Mouse (Mus musculus) liver, embryonic 11.5 days (tissue): ENCODE measurements around the gene C6. TPM values are rescaled to one million over a fixed set of nuclear protein-coding genes. Genes with fewer than 3 reads are reported as not detected.

ENCODE experiments used
- ATAC-seq: fragments of 200-750 bp; cut with Nextera tagmentation; replicated peaks from 2 replicates; pipeline ENCODE4 v1.8.0; 2017; ENCODE audit warnings: moderate number of reproducible peaks, mild to moderate bottlenecking, moderate TSS enrichment, moderate library complexity; ENCODE audit not compliant: low FRiP score
- DNase-seq: peaks from one replicate; pipeline ENCODE4 v3.0.0-alpha.2; 2017; ENCODE audit warnings: low spot score
- H3K27ac ChIP-seq: fragments of 300-500 bp; sonication (generic); 2 replicates; pipeline ENCODE4 v1.5.1; 2014; ENCODE audit warnings: mild to moderate bottlenecking, low read depth, low read length, control low read depth
- H3K27me3 ChIP-seq: fragments of 300-500 bp; sonication (generic); replicated peaks from 2 replicates; pipeline ENCODE4 v1.6.1; 2014; ENCODE audit warnings: low read length, mixed read lengths; ENCODE audit not compliant: control insufficient read depth, insufficient read depth
- H3K36me3 ChIP-seq: fragments of 300-500 bp; sonication (generic); 2 replicates; pipeline ENCODE4 v1.6.1; 2014; ENCODE audit warnings: mild to moderate bottlenecking, low read length, moderate library complexity, mixed read lengths; ENCODE audit not compliant: control insufficient read depth, insufficient read depth
- H3K4me1 ChIP-seq: fragments of 300-500 bp; sonication (generic); replicated peaks from 2 replicates; pipeline ENCODE4 v1.6.1; 2014; ENCODE audit warnings: low read length, mixed read lengths; ENCODE audit not compliant: control insufficient read depth, insufficient read depth
- H3K4me2 ChIP-seq: fragments of 300-500 bp; sonication (generic); 2 replicates; pipeline ENCODE4 v1.6.1; 2014; ENCODE audit warnings: mild to moderate bottlenecking, control low read depth, moderate library complexity
- H3K4me3 ChIP-seq: fragments of 300-500 bp; sonication (generic); 2 replicates; pipeline ENCODE4 v1.5.1; 2014; ENCODE audit warnings: low read depth, low read length, control low read depth
- H3K9ac ChIP-seq: fragments of 300-500 bp; sonication (generic); 2 replicates; pipeline ENCODE4 v1.6.1; 2014; ENCODE audit warnings: low read depth, low read length, control low read depth
- H3K9me3 ChIP-seq: fragments of 300-500 bp; sonication (generic); 2 replicates; pipeline ENCODE4 v1.6.1; 2016; ENCODE audit warnings: low read length, inconsistent platforms, mixed read lengths; ENCODE audit not compliant: control insufficient read depth
- WGBS: fragments of 180-500 bp; shearing (Covaris S2); extraction: QIAGEN DNeasy Blood & Tissue Kit; methylation state at CpG from one replicate; pipeline ENCODE4 v1.1.7; 2014; 5-methylcytosine and 5-hydroxymethylcytosine counted together
- polyA plus RNA-seq: library from polyadenylated mRNA; unstranded; fragments of >200 nt; fragmentation: Nextera tagmentation; extraction: Ambion mirVana; gene quantifications from 2 replicates; pipeline ENCODE4 v1.2.1, GENCODE M21; 2014

The C6 gene
- not detected in 2 replicates for polyA plus RNA-seq

GRCm38 (mm10) chr15:4726830-4727310 lies at the start of gene C6:
C6 (plus strand) TSS chr15:4727175.
- H3K4me2 ChIP-seq = no peak within 1 kb of the TSS
- WGBS = 74% methylated on average over 9 of the region's 9 CpGs
- ATAC-seq = no peak
- no peak for DNase-seq
- no peaks in the 10 kb centered on the region for H3K4me1 ChIP-seq
- no peak within 1 kb of the TSS for H3K27ac ChIP-seq
- no peaks in the 10 kb centered on the region for H3K27me3 ChIP-seq
- no peak within 1 kb of the TSS for H3K4me3 ChIP-seq
- H3K36me3 ChIP-seq = no peaks in the 10 kb centered on the region
- no peaks in the 10 kb centered on the region for H3K9me3 ChIP-seq
- no peak within 1 kb of the TSS for H3K9ac ChIP-seq

GRCm38 (mm10) chr15:4697604-4698003 lies 29.4 kb upstream of the C6 start:
- 78% methylated on average over 4 of the region's 4 CpGs for WGBS
- no peak for DNase-seq
- H3K4me1 ChIP-seq = no peaks in the 10 kb centered on the region

GRCm38 (mm10) chr15:4734150-4734549 lies 7.2 kb downstream of the C6 start:
- WGBS = 81% methylated on average over 1 of the region's 1 CpGs
- Histone ChIP-seq H3K27ac (no peak overlapping the region), H3K9me3 (no peaks in the 10 kb centered on the region), H3K36me3 (no peaks in the 10 kb centered on the region), H3K4me2 (no peak overlapping the region), H3K27me3 (no peaks in the 10 kb centered on the region), H3K4me1 (no peaks in the 10 kb centered on the region), H3K9ac (no peak overlapping the region), H3K4me3 (no peak overlapping the region)
- no peak for DNase-seq
- no peak for ATAC-seq

More at GRCm38 (mm10) chr15:4697604-4698003, 29.4 kb upstream of the C6 start:
- H3K4me3 ChIP-seq = no peak overlapping the region
- H3K9me3 ChIP-seq = peaks cover 5% of the 10 kb centered on the region
- no peaks in the 10 kb centered on the region for H3K36me3 ChIP-seq
- no peak overlapping the region for H3K9ac ChIP-seq
- no peaks in the 10 kb centered on the region for H3K27me3 ChIP-seq
- ATAC-seq = no peak
- no peak overlapping the region for H3K27ac ChIP-seq
- H3K4me2 ChIP-seq = no peak overlapping the region

- Histone ChIP-seq H3K4me2 (no peak overlapping the region), H3K9me3 (no peaks in the 10 kb centered on the region), H3K4me1 (no peaks in the 10 kb centered on the region), H3K27me3 (no peaks in the 10 kb centered on the region), H3K9ac (no peak overlapping the region), H3K27ac (no peak overlapping the region), H3K4me3 (no peak overlapping the region), H3K36me3 (no peaks in the 10 kb centered on the region)
- 84% methylated on average over 2 of the region's 2 CpGs for WGBS
- ATAC-seq (no peak), DNase-seq (no peak)
Observed at GRCm38 (mm10) chr15:4734996-4735609, 8.1 kb downstream of the C6 start.

- WGBS = 85% methylated on average over 3 of the region's 3 CpGs
- no peak for DNase-seq
- no peak overlapping the region for H3K9ac ChIP-seq
- H3K9me3 ChIP-seq = no peaks in the 10 kb centered on the region
- ATAC-seq = no peak
- H3K27ac ChIP-seq = no peak overlapping the region
- no peaks in the 10 kb centered on the region for H3K27me3 ChIP-seq
- H3K4me1 ChIP-seq = no peaks in the 10 kb centered on the region
- H3K36me3 ChIP-seq = no peaks in the 10 kb centered on the region
- H3K4me3 ChIP-seq = no peak overlapping the region
- no peak overlapping the region for H3K4me2 ChIP-seq
Observed at GRCm38 (mm10) chr15:4747656-4748055, 20.7 kb downstream of the C6 start.

GRCm38 (mm10) chr15:4790378-4790777 lies 63.4 kb downstream of the C6 start:
- Histone ChIP-seq H3K4me3 (no peak overlapping the region), H3K27ac (no peak overlapping the region), H3K27me3 (no peaks in the 10 kb centered on the region), H3K4me1 (no peaks in the 10 kb centered on the region), H3K9ac (no peak overlapping the region), H3K4me2 (no peak overlapping the region), H3K9me3 (no peaks in the 10 kb centered on the region), H3K36me3 (no peaks in the 10 kb centered on the region)
- 50% methylated on average over 3 of the region's 3 CpGs for WGBS
- ATAC-seq (no peak), DNase-seq (no peak)

GRCm38 (mm10) chr15:4796861-4797260 lies 69.9 kb downstream of the C6 start:
- H3K4me2 ChIP-seq = no peak overlapping the region
- H3K36me3 ChIP-seq = no peaks in the 10 kb centered on the region
- DNase-seq = no peak
- no peaks in the 10 kb centered on the region for H3K9me3 ChIP-seq
- no peak overlapping the region for H3K9ac ChIP-seq
- WGBS = 71% methylated on average over 4 of the region's 4 CpGs
- no peaks in the 10 kb centered on the region for H3K27me3 ChIP-seq
- no peaks in the 10 kb centered on the region for H3K4me1 ChIP-seq
- no peak overlapping the region for H3K4me3 ChIP-seq
- no peak overlapping the region for H3K27ac ChIP-seq
- no peak for ATAC-seq

GRCm38 (mm10) chr15:4804256-4804655 lies 77.3 kb downstream of the C6 start:
- WGBS = 86% methylated on average over 2 of the region's 2 CpGs
- Histone ChIP-seq H3K27me3 (no peaks in the 10 kb centered on the region), H3K27ac (no peak overlapping the region), H3K4me2 (no peak overlapping the region), H3K36me3 (no peaks in the 10 kb centered on the region), H3K9me3 (no peaks in the 10 kb centered on the region), H3K9ac (no peak overlapping the region), H3K4me1 (no peaks in the 10 kb centered on the region), H3K4me3 (no peak overlapping the region)
- ATAC-seq (no peak), DNase-seq (no peak)

- Histone ChIP-seq H3K4me2 (no peak overlapping the region), H3K9me3 (no peaks in the 10 kb centered on the region), H3K4me3 (no peak overlapping the region), H3K9ac (no peak overlapping the region), H3K27ac (no peak overlapping the region), H3K4me1 (no peaks in the 10 kb centered on the region), H3K36me3 (no peaks in the 10 kb centered on the region), H3K27me3 (no peaks in the 10 kb centered on the region)
- WGBS = 73% methylated on average over 5 of the region's 5 CpGs
- no peak for DNase-seq
- ATAC-seq = no peak
Observed at GRCm38 (mm10) chr15:4808131-4808530, 81.2 kb downstream of the C6 start.
